Mouse (Mus musculus): ENCODE results near the gene Slc16a6.

DNA sequence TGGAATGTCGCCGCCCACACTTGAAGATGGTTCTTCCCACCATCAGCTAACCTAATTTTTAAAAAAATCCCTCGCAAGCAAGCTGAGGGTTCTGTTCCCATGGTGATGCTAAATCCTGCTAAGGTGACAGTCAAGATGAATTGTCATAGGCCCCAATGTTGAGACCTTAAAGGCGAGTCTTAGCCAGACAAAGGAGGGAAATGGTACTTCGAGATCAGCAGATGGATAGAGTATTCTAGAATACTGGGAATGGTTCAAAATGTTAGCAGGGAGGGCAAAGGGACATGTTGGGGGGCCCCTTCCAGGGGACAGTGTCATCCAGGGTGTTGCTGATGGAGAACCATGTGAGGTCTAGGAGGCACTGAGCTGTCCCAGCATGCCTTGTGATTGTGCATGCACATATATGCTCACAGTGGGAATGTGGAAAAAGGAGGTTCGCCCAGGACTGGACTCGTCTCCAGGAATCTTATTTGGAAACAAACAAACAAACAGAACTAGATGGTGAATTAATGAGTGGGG is 23.1 kb upstream of the Slc16a6 start:
- TF ChIP-seq CTCF (IDR thresholded peaks at IDR 0.05; ENCODE audit: low read depth, low read length) (no peak), POLR2A (IDR thresholded peaks at IDR 0.05; ENCODE audit: extremely low read depth, insufficient read depth, low read length) (no peak)

Measured in liver, adult 2 months (tissue).